Mouse (Mus musculus): ENCODE data around the gene Cdc42ep1.

Gene Cdc42ep1

DNA sequence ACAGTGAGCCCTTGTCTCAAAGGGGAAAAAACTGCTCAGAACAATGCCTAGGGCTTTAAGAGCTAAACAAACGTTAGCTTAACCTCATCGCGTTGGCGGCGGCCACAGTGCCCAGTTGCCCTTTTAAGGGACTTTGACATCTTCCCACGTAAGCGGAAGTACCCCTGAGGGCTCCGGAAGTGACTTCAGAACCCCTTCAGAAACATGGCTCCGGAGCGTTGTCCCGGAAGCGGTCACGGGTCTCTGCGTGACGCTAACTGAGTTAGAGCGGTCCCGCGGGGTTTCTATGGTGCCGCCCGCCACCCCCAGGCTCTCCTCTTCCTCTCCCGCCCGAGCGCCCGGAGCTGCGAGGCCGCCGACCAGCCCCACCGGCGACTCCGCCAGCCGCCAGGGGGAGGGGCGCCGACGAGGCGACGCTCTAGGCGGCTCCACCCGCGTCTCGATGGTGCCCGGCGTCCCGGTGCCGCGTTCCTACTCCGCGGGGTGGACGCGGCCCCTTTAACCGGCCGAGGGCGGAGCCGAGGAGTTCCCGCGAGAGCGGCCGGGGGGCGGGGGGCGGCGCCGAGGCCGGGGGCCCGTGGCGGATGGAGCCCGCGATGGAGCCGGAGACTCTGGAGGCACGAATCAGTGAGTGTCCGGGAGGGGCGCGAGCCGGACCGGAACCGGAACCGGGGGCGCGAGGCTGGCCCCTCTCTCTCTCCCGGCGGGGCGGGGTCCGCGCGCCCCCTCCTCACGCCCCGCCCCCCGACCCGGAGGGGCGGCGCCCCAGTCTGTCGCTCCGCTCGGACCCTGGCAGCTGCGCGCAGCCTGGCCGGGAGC lies 34.8 kb downstream of the Cdc42ep1 start, which contains the start of gene Gga1:
TSS of gene Gga1 (plus strand) at position 200 of the 819 bp plus-strand sequence.
- DNase-seq (ENCODE audit: inconsistent age in 2 of 2, low spot score in 1 of 2): peak; percentile 96 to 99

DNA sequence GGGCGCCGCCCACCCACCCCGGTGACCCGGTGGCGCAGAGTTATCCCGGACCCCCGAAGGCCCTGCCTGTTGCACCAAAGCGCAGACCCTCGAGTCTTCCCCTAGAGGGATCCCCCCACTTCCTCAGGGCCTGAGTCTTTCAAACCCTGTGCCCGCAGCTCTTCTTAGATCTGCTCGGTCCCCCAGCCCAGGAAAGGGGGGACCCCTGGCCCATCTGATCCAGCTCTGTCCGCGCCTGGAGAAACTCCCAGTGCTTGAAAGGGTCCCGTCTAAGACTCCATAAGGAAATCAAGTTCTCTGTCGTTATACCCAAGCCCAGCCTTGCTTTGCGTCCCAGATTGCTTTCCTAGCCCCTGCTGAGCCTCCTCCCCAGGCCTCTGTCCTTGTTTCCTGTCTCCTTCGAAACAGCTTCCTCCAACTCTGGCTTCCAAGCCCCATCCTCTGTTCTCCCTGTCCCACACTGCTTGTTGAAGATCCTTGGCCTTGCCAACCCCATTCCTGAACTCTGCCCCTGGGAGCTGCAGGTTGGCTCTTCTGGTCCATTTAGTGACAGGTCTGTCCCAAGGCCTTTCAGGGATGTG lies 35.5 kb downstream of the Cdc42ep1 start:
- no peak for DNase-seq (ENCODE audit: inconsistent age in 2 of 2, low spot score in 1 of 2)

DNA sequence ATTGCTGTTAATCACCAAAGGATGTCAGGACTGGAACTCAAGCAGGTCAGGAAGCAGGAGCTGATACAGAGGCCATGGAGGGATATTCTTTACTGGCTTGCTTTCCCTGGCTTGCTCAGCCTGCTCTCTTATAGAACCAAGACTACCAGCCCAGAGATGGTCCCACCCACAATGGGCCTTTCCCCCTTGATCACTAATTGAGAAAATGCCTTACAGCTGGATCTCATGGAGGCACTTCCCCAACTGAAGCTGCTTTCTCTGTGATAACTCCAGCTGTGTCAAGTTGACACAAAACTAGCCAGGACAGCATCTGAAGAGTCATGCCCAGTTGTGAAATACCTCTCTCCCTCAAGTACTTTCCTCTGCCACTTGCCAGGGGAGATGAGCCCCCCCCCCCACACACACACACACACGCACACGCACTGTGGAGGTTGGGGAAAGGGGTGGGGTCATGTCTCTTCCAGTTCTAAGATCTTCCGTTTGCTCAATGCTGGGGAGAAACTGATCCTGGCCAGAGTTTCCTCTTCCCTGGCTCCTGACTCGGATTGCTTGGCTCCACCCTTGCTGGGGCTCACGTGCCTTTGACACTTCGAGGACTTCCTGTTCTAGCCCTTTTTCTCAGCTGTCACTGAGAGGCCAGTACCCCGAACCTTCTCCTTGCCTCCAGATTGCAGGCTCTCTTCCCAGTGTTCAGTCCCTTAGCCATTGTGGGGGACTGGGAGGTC lies 36.5 kb downstream of the Cdc42ep1 start:
- DNase-seq (ENCODE audit: inconsistent age in 2 of 2, low spot score in 1 of 2): peak in 1 of 2 experiments; percentile 58

DNA sequence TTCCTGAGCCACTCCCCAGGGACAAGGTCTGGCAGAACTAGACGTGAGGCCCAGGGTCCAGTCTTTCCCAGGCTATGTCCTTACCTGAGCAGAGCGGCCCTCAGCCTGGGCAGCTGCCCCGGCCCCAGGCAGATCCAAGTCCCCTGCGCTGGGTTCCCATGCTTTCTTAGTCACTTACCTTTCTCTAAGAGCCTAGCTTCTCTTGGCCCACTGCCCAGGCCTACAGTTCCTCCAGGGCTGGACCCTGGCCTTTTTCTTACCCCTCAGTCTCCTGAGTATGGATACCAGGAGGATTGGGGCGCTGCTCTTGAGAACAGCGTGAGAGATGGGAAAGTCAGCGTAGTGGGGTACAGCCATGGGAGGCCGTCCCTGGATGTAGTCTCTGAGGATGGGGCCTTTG lies 38.0 kb downstream of the Cdc42ep1 start:
- no peak for DNase-seq (ENCODE audit: inconsistent age in 2 of 2, low spot score in 1 of 2)

DNA sequence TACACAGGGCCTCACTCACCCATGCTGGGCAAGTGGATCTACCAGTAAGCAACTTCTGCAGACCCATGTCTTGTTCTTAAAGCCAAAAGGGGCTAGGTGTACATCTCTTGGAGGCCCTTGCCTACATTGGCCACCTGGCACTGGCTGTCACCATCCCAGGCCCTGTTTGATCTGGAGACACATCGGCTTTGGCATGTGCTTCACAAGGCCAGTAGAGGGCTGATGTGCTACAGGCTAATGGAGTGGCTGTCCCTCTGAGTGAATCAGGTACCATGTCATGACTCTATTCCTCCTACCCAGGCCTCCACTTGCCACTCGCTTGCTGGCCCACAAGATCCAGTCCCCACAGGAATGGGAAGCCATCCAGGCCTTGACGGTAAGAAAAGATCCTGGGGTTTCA lies 39.4 kb downstream of the Cdc42ep1 start:
- no peak for DNase-seq (ENCODE audit: inconsistent age in 2 of 2, low spot score in 1 of 2)

DNA sequence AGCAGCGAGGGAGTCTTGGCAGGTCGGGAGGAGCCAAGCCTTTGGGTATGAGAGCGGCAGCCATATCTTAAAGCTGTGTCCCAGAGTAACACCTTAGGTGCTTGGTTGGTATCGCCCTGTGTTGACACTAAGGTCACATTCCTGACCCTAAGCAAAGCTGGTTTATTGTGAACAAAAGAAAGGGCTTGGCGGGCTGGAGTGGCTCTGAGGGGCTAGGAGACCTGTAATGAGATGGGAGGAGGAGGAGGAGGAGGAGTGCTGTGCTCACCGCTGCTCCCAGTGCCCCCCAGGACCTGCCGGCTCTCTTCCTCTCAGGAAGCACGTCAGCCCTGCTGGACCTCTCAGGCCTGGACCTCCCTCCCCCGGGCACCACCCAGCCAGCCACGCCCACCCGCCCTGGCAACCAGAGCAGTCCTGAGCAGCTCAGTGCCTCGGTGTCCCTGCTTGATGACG lies 47.0 kb downstream of the Cdc42ep1 start:
- DNase-seq (ENCODE audit: inconsistent age in 2 of 2, low spot score in 1 of 2): no peak

DNA sequence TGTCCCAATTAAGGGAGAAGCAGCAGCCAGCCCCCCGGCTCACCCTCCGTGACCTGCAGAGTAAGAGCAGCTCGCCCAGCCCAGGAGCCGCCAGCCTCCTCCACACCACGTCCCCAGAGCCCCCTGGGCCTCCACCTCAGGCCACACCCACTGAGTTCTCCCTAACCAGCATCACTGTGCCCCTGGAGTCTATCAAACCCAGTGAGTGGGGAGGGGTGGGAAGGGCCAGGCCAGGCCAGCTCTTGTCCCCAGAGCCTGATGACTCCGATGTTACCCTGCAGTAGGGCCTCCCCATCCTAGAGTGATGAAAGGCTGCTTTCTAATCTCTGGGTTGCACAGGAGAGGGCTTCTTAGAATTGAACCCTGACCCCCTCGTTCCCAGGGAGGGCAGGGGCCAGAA lies 50.0 kb downstream of the Cdc42ep1 start:
- DNase-seq (ENCODE audit: inconsistent age in 2 of 2, low spot score in 1 of 2): no peak

DNA sequence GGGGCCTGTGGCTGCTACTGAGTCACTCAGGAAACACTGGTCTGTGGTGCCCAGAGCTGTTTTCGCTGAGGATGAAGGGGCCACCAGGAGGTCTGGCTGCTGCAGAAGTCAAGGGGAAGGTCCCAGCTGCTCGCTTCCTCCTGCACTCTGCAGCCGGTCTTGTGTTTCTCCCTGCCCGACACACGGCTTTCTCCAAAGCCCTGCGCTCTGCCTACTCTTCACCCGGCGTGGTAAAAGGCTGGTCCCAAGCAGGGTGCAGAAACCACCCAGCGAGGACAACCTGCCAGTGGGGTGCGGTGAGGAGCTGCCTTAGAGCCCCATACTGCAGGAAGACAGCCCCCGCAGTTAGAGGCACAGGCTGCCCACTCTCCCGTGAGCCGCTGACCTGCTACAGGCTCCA lies 52.3 kb downstream of the Cdc42ep1 start:
- peak in 1 of 2 experiments; percentile 35 for DNase-seq (ENCODE audit: inconsistent age in 2 of 2, low spot score in 1 of 2)

DNA sequence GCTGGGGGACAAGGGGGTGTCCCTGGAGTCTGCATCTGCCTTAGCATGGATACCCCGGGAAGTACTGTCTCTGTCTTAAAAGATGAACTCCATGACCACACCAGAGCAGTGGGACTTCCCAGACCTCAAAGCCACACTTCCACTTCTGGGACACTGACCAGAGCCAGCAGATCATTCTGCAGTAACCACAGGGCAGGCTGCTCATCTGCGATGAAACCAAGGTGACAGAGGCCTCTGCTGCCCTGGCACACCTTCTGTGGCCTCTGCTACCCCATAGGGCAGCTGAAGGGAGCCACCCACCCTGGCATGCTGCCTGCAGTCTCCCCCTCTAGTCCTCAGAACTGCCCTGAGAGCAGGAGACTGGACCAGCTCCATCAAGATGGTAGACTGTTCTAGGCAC lies 53.3 kb downstream of the Cdc42ep1 start:
- DNase-seq (ENCODE audit: inconsistent age in 2 of 2, low spot score in 1 of 2): peak in 1 of 2 experiments; percentile 45

DNA sequence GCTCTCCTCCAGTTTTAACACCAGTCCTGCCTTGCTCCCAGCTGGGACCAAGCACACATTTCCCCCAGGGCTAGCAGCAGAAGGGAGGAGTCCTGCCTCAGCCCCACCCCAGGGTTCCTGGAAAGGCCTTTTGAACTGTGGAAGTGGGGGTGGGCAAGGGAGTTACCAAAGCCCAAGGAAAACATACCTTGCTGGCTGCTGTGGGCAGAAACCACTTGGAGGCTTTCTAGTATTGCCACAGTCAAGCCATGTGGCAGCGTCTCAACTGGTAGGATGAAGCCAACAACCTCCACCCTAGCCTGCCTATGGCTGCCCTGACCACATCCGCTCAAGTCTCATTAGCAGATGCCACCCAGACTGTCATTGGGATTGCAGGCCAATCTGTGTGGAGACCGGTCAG lies 53.7 kb downstream of the Cdc42ep1 start:
- peak in 1 of 2 experiments; percentile 37 for DNase-seq (ENCODE audit: inconsistent age in 2 of 2, low spot score in 1 of 2)

DNA sequence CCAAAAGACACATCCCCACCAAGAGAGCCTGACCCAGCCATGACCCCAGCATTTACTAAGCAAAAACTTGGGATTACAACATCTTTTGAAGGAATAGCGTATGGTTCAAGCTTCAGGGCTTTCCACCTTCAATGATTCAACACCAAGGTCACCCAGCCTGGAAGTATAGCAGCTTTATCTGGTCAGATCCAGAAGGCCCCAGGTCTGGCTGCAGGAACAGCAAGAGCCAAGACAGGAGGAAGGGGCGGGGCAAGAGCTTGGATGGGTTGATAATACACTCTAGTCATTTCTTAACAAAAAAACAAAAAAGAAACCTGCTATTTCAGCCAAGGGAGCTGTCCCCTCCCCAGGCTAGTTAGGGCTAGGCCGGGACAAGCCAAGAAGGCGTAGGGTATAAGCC lies 55.1 kb downstream of the Cdc42ep1 start:
- DNase-seq (ENCODE audit: inconsistent age in 2 of 2, low spot score in 1 of 2): peak; percentile 56 to 74

DNA sequence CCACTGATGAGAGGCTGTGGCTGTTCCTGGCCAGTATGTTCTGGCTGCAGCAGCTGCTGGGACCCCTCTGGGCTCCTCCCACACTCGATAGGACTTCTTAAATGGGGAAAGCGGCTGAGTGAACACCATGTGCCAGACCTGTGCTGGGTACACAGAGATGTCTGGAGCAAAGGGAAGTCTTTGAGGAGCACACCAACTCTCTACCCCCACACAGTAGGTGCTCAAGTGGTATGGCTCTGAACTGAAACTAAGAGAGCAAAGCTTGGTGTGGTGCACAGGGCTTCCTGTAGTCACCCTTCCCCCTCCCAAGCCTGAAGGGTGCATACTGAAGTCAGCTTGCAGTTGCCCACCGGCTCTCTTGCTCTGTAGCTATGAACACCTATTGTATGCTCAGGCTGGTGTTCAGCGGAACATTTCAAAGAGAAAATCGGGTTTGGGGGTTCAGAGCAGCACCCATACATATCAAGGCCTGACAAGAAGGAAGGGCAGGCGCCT lies 56.1 kb downstream of the Cdc42ep1 start:
- DNase-seq (ENCODE audit: inconsistent age in 2 of 2, low spot score in 1 of 2): no peak

DNA sequence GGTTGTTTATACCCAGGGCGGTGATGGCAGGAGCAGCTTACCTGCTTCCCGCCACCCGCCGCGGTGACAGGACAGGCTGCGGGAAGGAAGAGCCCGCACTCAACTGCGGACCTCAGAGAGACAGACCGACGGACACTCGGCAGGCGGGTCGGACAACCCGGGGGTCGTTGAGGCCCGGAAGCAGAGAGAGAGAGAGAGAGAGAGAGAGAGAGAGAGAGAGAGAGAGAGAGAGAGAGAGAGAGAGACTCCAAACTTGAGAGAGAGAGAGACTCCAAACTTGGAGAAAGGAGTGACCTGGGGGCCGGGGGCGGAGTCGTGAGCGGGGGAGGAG lies 57.0 kb downstream of the Cdc42ep1 start, which contains the start of gene Gm49510:
TSS of gene Gm49510 (plus strand) at position 259 of the 331 bp plus-strand sequence.
- DNase-seq (ENCODE audit: inconsistent age in 2 of 2, low spot score in 1 of 2): no peak

DNA sequence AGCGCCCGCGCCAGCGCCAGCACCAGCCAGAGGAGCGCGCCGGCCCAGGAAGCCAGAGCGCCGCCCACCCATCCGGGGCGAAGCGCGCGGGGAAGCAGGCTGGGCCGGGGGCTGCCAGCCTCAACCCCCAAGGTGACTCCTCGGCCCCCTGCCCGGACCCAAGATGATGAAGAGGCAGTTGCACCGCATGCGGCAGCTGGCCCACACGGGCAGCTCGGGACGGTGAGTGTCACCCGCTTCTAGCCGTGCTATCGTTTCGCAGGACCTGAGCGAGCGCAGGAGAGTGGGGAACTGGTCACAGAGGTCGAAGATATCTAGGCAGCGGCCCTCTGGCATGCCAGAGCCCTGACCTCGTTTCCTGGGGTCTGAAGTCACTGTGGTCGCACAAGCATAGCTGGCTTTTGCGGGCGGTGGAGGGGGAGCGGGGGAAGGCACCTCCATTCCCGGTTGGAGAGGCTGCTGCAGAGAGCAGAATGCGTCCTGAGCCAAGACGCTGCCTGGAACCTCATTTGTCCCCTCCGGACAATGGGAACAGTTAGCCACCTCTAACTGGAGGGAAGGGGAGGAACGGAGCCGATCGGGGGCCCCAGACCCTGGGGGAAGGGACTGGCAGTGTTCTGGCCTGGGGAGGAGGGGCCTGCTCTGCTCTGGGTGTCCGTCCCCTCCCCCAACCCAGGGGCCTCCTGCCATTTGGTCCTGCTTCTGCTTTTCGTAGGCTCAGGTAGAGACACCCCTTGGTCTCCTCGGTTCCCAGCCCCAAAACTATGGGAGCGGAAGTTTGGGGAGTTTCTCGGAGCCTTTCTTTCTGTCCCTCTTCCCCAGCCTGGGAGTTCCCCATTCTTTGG lies 57.5 kb downstream of the Cdc42ep1 start, which contains the start of gene Sh3bp1:
TSS of gene Sh3bp1 (plus strand) at position 29 of the 845 bp plus-strand sequence.
- DNase-seq (ENCODE audit: inconsistent age in 2 of 2, low spot score in 1 of 2): peak; percentile 77 to 82
